Mouse (Mus musculus) midbrain, postnatal 0 days (tissue): ENCODE data around the gene Lmln. TPM values are rescaled to one million over a fixed set of nuclear protein-coding genes. Genes with fewer than 3 reads are reported as not detected.

Experiments
- ATAC-seq: fragments of 200-750 bp; cut with Nextera tagmentation; 2 replicates; pipeline ENCODE4 v1.8.0; 2017; ENCODE audit warnings: moderate number of reproducible peaks, mild to moderate bottlenecking, moderate TSS enrichment, moderate library complexity; ENCODE audit not compliant: low FRiP score
- DNase-seq: peaks from one replicate; pipeline ENCODE4 v3.0.0-alpha.2; 2015; ENCODE audit warnings: low spot score
- H3K27ac ChIP-seq: fragments of 300-500 bp; sonication (generic); 2 replicates; pipeline ENCODE4 v1.5.1; 2014; ENCODE audit warnings: low read depth, mild to moderate bottlenecking, low read length, mixed read lengths
- H3K27me3 ChIP-seq: fragments of 300-500 bp; sonication (generic); 2 replicates; pipeline ENCODE4 v1.6.1; 2014; ENCODE audit warnings: low read length, control low read depth, mixed read lengths; ENCODE audit not compliant: insufficient read depth
- H3K36me3 ChIP-seq: fragments of 300-500 bp; sonication (generic); 2 replicates; pipeline ENCODE4 v1.6.1; 2014; ENCODE audit warnings: low read length, control low read depth, mixed read lengths; ENCODE audit not compliant: insufficient read depth
- H3K4me1 ChIP-seq: fragments of 300-500 bp; sonication (generic); 2 replicates; pipeline ENCODE4 v1.6.1; 2014; ENCODE audit warnings: mild to moderate bottlenecking, control low read depth, antibody characterized with exemption, low read length, mixed read lengths; ENCODE audit not compliant: insufficient read depth
- H3K4me2 ChIP-seq: fragments of 300-500 bp; sonication (generic); 2 replicates; pipeline ENCODE4 v1.6.1; 2014; ENCODE audit warnings: low read depth, mild to moderate bottlenecking, low read length, mixed read lengths; ENCODE audit not compliant: poor library complexity, severe bottlenecking
- H3K4me3 ChIP-seq: fragments of 300-500 bp; sonication (generic); 2 replicates; pipeline ENCODE4 v1.5.1; 2014; ENCODE audit warnings: low read depth, mild to moderate bottlenecking, low read length, moderate library complexity
- H3K9ac ChIP-seq: fragments of 300-500 bp; sonication (generic); replicated peaks from 2 replicates; pipeline ENCODE4 v1.6.1; 2014; ENCODE audit warnings: mild to moderate bottlenecking, low read length, moderate library complexity, mixed read lengths; ENCODE audit not compliant: poor library complexity, severe bottlenecking
- H3K9me3 ChIP-seq: fragments of 300-500 bp; sonication (generic); 2 replicates; pipeline ENCODE4 v1.6.1; 2016; ENCODE audit warnings: low read length, control low read depth
- CTCF ChIP-seq: IDR thresholded peaks from 2 replicates; pipeline ENCODE4 v1.5.1; 2016; ENCODE audit warnings: antibody characterized with exemption, mild to moderate bottlenecking
- WGBS: fragments of 180-500 bp; shearing (Covaris S2); extraction: QIAGEN DNeasy Blood & Tissue Kit; methylation state at CpG from one replicate; pipeline ENCODE4 v1.1.7; 2014; 5-methylcytosine and 5-hydroxymethylcytosine counted together
- polyA plus RNA-seq: library from polyadenylated mRNA; unstranded; fragments of >200 nt; fragmentation: Nextera tagmentation; extraction: Ambion mirVana; gene quantifications from 2 replicates; pipeline ENCODE4 v1.2.1, GENCODE M21; 2015
- total RNA-seq: library from RNA; depleted of rRNA; stranded (reverse); fragments of >200 nt; gene quantifications from 2 replicates; pipeline ENCODE4 v1.2.3, GENCODE M21; 2014

Gene Lmln
- total and polyA plus RNA-seq, 2 experiments from 2014 or later = 2.4 to 7.6 TPM

GRCm38 (mm10) chr16:33083996-33084395, 21.7 kb downstream of the Lmln start:
- no peak overlapping the region for H3K27ac ChIP-seq
- TF ChIP-seq CTCF = no peak
- 92% methylated on average over 2 of the region's 2 CpGs for WGBS
- no peaks in the 10 kb centered on the region for H3K9me3 ChIP-seq
- H3K4me1 ChIP-seq = no peaks in the 10 kb centered on the region
- no peak overlapping the region for H3K4me2 ChIP-seq
- peaks cover 24% of the 10 kb centered on the region for H3K36me3 ChIP-seq
- DNase-seq (no peak), ATAC-seq (no peak)
- no peak overlapping the region for H3K9ac ChIP-seq
- H3K27me3 ChIP-seq = no peaks in the 10 kb centered on the region
- H3K4me3 ChIP-seq = no peak overlapping the region

DNA sequence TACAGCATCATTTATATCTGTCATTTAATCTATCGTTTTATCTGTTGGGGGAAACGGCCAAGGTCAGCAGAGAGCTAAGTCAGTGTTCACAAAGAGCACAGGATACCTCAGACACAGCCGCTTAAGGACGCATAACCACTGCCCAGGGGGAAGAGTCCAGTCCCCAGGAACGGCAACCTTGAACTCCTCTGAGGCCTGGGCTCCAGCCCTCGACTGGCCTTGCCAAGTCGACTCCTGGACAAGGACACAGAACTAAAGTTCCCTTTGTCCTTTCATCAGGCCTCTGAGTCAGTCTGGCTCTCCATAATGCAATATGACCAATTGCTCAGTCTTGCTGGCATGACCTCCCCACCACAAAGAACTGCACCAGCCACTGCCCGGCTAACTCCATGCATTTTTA, 23.3 kb downstream of the Lmln start:
- H3K4me1 ChIP-seq = no peaks in the 10 kb centered on the region
- no peak overlapping the region for H3K9ac ChIP-seq
- H3K27me3 ChIP-seq = no peaks in the 10 kb centered on the region
- no peak overlapping the region for H3K4me3 ChIP-seq
- no peak for TF ChIP-seq CTCF
- ATAC-seq (no peak), DNase-seq (no peak)
- no peak overlapping the region for H3K27ac ChIP-seq
- H3K36me3 ChIP-seq = peaks cover 25% of the 10 kb centered on the region
- H3K9me3 ChIP-seq = no peaks in the 10 kb centered on the region
- WGBS = 90% methylated on average over 8 of the region's 8 CpGs
- no peak overlapping the region for H3K4me2 ChIP-seq

DNA sequence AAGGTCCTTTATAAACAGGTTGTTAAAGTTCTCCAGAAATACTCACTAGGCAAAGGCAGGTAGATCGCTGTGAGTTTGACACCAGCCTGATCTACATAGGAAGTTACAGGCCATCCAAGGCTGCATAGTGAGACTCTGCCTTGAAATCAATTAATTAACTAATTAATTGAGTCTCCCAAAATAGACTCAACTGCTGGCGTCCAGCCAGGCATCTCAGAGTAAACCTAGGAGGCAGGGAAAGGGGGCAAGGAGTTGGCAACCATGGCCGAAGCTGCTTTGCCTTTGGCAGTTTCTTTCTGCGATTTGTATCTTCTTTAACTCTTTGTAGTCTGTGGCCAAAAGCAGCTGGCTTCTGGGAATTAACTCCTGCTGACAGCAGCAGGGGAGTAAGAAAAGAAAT, 51.4 kb downstream of the Lmln start:
- WGBS = 24% methylated on average over 4 of the region's 4 CpGs
- H3K4me3 ChIP-seq = no peak overlapping the region
- H3K27ac ChIP-seq = no peak overlapping the region
- no peaks in the 10 kb centered on the region for H3K9me3 ChIP-seq
- H3K4me2 ChIP-seq = no peak overlapping the region
- no peaks in the 10 kb centered on the region for H3K27me3 ChIP-seq
- no peak for TF ChIP-seq CTCF
- peak; percentile 68 for DNase-seq
- ATAC-seq = no peak
- no peaks in the 10 kb centered on the region for H3K4me1 ChIP-seq
- no peak overlapping the region for H3K9ac ChIP-seq
- H3K36me3 ChIP-seq = peaks cover 21% of the 10 kb centered on the region

- Histone ChIP-seq H3K4me2 (no peak overlapping the region), H3K4me1 (no peaks in the 10 kb centered on the region), H3K9me3 (no peaks in the 10 kb centered on the region), H3K36me3 (peaks cover 17% of the 10 kb centered on the region), H3K27ac (no peak overlapping the region), H3K27me3 (no peaks in the 10 kb centered on the region), H3K9ac (no peak overlapping the region), H3K4me3 (no peak overlapping the region)
- TF ChIP-seq CTCF = no peak
- 87% methylated on average over 8 of the region's 8 CpGs for WGBS
- ATAC-seq = no peak
- DNase-seq = peak; percentile 30
These were observed 61.1 kb downstream of the Lmln start for GRCm38 (mm10) chr16:33123373-33123772.

DNA sequence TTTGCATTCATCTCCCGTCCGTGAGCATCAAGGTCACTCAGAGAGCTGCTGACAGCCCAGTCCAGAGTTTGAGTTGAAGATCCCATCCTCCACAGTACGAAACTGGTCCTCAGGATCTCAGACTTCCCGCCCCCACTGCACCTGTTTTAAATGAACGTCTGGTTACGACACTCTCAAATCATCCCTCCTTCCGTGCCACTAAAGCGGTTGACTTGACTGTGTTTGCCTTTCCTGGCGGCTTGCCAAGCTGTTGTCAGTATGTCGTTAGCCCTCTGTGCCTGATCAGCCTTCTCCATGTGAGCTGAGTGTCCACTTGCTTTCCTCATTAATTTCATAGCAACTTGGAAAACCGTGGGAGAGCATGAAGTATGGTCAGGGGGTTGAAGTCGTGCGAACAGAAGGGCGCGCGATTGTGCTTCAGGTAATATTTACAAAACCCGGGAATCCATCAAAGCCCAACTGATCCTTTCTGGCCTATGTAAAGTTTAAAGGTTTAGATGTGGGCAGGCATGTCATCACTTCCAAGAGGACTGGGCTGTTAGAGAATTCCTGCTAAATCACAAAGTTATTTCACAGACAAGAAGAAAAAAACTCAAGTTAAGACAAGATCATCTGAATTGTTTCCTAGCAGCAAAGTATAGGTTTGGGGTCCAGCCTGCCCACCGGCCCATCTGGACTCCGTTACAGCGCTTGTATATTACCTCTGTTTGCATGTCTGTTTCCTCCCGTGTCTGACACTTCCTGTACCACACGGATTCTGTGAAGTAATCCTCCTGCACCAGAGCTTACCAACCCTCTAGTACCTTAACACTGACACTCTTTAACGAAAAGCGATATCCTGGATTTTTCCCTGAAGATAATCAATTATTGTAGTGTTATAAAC, 61.9 kb downstream of the Lmln start:
- no peak overlapping the region for H3K4me2 ChIP-seq
- H3K27me3 ChIP-seq = no peaks in the 10 kb centered on the region
- H3K4me1 ChIP-seq = no peaks in the 10 kb centered on the region
- ATAC-seq (no peak), DNase-seq (peak; percentile 67)
- WGBS = 85% methylated on average over 24 of the region's 24 CpGs
- H3K27ac ChIP-seq = no peak overlapping the region
- H3K9me3 ChIP-seq = no peaks in the 10 kb centered on the region
- TF ChIP-seq CTCF = no peak
- peaks cover 17% of the 10 kb centered on the region for H3K36me3 ChIP-seq
- H3K4me3 ChIP-seq = no peak overlapping the region
- H3K9ac ChIP-seq = no peak overlapping the region

- Histone ChIP-seq H3K4me2 (no peak overlapping the region), H3K4me3 (no peak overlapping the region), H3K9ac (no peak overlapping the region), H3K9me3 (no peaks in the 10 kb centered on the region), H3K4me1 (no peaks in the 10 kb centered on the region), H3K27me3 (no peaks in the 10 kb centered on the region), H3K27ac (no peak overlapping the region), H3K36me3 (peaks cover 17% of the 10 kb centered on the region)
- DNase-seq (peak; percentile 54), ATAC-seq (no peak)
- no peak for TF ChIP-seq CTCF
- WGBS = 68% methylated on average over 6 of the region's 6 CpGs
These were observed 64.7 kb downstream of the Lmln start for GRCm38 (mm10) chr16:33127052-33127451.
